Mouse (Mus musculus): ENCODE measurements around the gene Pdcd11. TPM values are rescaled to one million over a fixed set of nuclear protein-coding genes. Genes with fewer than 3 reads are reported as not detected.
A peak's percentile ranks its signal among the peaks of the same experiment; 100 is the strongest.

Gene Pdcd11
- total RNA-seq, 1 experiment, result 117 TPM

- Histone ChIP-seq H3K9ac (ENCODE audit: insufficient read depth, low read depth, low read length, poor library complexity, severe bottlenecking) (no peak overlapping the region), H3K36me3 (ENCODE audit: control insufficient read depth, insufficient read depth, low read length, poor library complexity, severe bottlenecking) (no peaks in the 10 kb centered on the region), H3K4me1 (ENCODE audit: control insufficient read depth in 2 of 2, insufficient read depth in 2 of 2, low read length in 2 of 2, poor library complexity in 1 of 2) (peaks cover 0 to 7% of the 10 kb centered on the region in 2 experiments; a peak in 2 of 4 replicates), H3K4me3 (ENCODE audit: insufficient read depth in 1 of 2, low read depth in 1 of 2, low read length in 2 of 2, poor library complexity in 1 of 2, severe bottlenecking in 1 of 2) (0 out of 4 replicates have a peak overlapping the region, but pooled peaks of 1 of the 2 experiments have one; percentile 30), H3K27ac (ENCODE audit: insufficient read depth, low read depth, low read length, poor library complexity, severe bottlenecking) (no peak overlapping the region), H3K9me3 (ENCODE audit: control insufficient read depth, insufficient read depth, low read depth, low read length) (no peaks in the 10 kb centered on the region)
- DNase-seq (ENCODE audit: low read depth, low spot score), result no peak
- in situ Hi-C loops (cut with MboI; ENCODE audit: low sequenced_read_pairs in 2 of 2, unreplicated experiment in 2 of 2), result loop anchor here in 1 of 2 experiments (5.0 kb wide), 1 partner anchor 41 kb away; no protein-coding TSS in a partner anchor
- no peak for TF ChIP-seq MAFK (IDR thresholded peaks at IDR 0.05; ENCODE audit: insufficient read depth, low read depth, low read length)
- TF ChIP-seq HCFC1 (IDR thresholded peaks at IDR 0.05; ENCODE audit: borderline replicate concordance, insufficient read depth, low read length), result no peak
- peak; percentile 57; the same call in 1 of the 2 replicates for TF ChIP-seq ZC3H11A (IDR thresholded peaks at IDR 0.05; ENCODE audit: borderline replicate concordance, low read depth, low read length)
- TF ChIP-seq CHD2 (IDR thresholded peaks at IDR 0.05; ENCODE audit: low read depth, low read length), result no peak
- no peak for TF ChIP-seq ZNF384 (IDR thresholded peaks at IDR 0.05; ENCODE audit: low read depth, low read length)
These were observed 77.7 kb downstream of the Pdcd11 start for GRCm38 (mm10) chr19:47168223-47168622.

DNA sequence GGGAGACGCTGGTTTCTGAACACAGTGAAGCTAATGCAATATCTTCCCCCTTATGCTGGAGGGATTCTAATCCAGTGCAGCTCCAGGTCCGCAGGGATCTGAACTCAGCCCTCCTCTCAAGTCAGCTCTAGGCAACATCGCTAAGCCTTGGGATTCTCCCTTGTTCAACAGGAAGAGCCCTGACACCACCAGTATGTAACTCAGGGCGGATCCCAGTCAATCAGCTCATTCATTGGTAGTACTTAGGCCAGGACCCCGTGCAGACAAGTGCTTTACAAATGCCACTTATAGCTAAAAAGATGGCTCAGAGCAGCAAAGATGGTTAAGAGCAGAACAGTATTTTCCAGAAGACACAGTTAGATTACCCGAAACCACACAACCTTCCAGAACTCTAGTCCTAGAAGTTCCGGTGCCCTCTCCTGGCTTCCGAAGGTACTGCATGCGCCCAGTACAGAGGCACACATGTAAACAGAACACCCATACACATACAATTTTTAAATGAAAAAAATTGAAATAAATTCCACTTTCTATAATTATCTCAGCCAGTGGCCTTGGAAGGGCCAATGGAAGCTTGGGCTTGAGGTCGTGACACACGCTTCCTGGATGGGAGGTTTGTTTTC lies 78.3 kb downstream of the Pdcd11 start:
- Histone ChIP-seq H3K36me3 (ENCODE audit: control insufficient read depth, insufficient read depth, low read length, poor library complexity, severe bottlenecking) (no peaks in the 10 kb centered on the region), H3K9ac (ENCODE audit: insufficient read depth, low read depth, low read length, poor library complexity, severe bottlenecking) (no peak overlapping the region), H3K4me3 (ENCODE audit: insufficient read depth in 1 of 2, low read depth in 1 of 2, low read length in 2 of 2, poor library complexity in 1 of 2, severe bottlenecking in 1 of 2) (0 out of 4 replicates have a peak overlapping the region, but pooled peaks of 1 of the 2 experiments have one; percentile 30), H3K9me3 (ENCODE audit: control insufficient read depth, insufficient read depth, low read depth, low read length) (no peaks in the 10 kb centered on the region), H3K4me1 (ENCODE audit: control insufficient read depth in 2 of 2, insufficient read depth in 2 of 2, low read length in 2 of 2, poor library complexity in 1 of 2) (peaks cover 0 to 9% of the 10 kb centered on the region in 2 experiments; a peak in 2 of 4 replicates), H3K27ac (ENCODE audit: insufficient read depth, low read depth, low read length, poor library complexity, severe bottlenecking) (no peak overlapping the region)
- DNase-seq (ENCODE audit: low read depth, low spot score), result peak; percentile 83
- no peak for TF ChIP-seq CHD2 (IDR thresholded peaks at IDR 0.05; ENCODE audit: low read depth, low read length)
- no peak for TF ChIP-seq ZNF384 (IDR thresholded peaks at IDR 0.05; ENCODE audit: low read depth, low read length)
- TF ChIP-seq MAFK (IDR thresholded peaks at IDR 0.05; ENCODE audit: insufficient read depth, low read depth, low read length), result no peak
- peak; percentile 33; the same call in 1 of the 2 replicates for TF ChIP-seq ZC3H11A (IDR thresholded peaks at IDR 0.05; ENCODE audit: borderline replicate concordance, low read depth, low read length)
- no peak for TF ChIP-seq HCFC1 (IDR thresholded peaks at IDR 0.05; ENCODE audit: borderline replicate concordance, insufficient read depth, low read length)
- in situ Hi-C loops (cut with MboI; ENCODE audit: low sequenced_read_pairs in 2 of 2, unreplicated experiment in 2 of 2), result loop anchor here in 1 of 2 experiments (5.0 kb wide), 1 partner anchor 42 kb away; no protein-coding TSS in a partner anchor

GRCm38 (mm10) chr19:47174515-47174914 lies 83.9 kb downstream of the Pdcd11 start:
- DNase-seq (ENCODE audit: low read depth, low spot score), result no peak
- Histone ChIP-seq H3K36me3 (ENCODE audit: control insufficient read depth, insufficient read depth, low read length, poor library complexity, severe bottlenecking) (no peaks in the 10 kb centered on the region), H3K9ac (ENCODE audit: insufficient read depth, low read depth, low read length, poor library complexity, severe bottlenecking) (no peak overlapping the region), H3K9me3 (ENCODE audit: control insufficient read depth, insufficient read depth, low read depth, low read length) (no peaks in the 10 kb centered on the region), H3K27ac (ENCODE audit: insufficient read depth, low read depth, low read length, poor library complexity, severe bottlenecking) (no peak overlapping the region; the same call in 1 of the 2 replicates), H3K4me1 (ENCODE audit: control insufficient read depth in 2 of 2, insufficient read depth in 2 of 2, low read length in 2 of 2, poor library complexity in 1 of 2) (peaks cover 0 to 12% of the 10 kb centered on the region in 2 experiments; a peak in 2 of 4 replicates), H3K4me3 (ENCODE audit: insufficient read depth in 1 of 2, low read depth in 1 of 2, low read length in 2 of 2, poor library complexity in 1 of 2, severe bottlenecking in 1 of 2) (no peak overlapping the region)
- in situ Hi-C loops (cut with MboI; ENCODE audit: low sequenced_read_pairs in 2 of 2, unreplicated experiment in 2 of 2), result no loop called here
- TF ChIP-seq HCFC1 (IDR thresholded peaks at IDR 0.05; ENCODE audit: borderline replicate concordance, insufficient read depth, low read length) (no peak), MAFK (IDR thresholded peaks at IDR 0.05; ENCODE audit: insufficient read depth, low read depth, low read length) (no peak), ZC3H11A (IDR thresholded peaks at IDR 0.05; ENCODE audit: borderline replicate concordance, low read depth, low read length) (no peak), ZNF384 (IDR thresholded peaks at IDR 0.05; ENCODE audit: low read depth, low read length) (no peak), CHD2 (IDR thresholded peaks at IDR 0.05; ENCODE audit: low read depth, low read length) (no peak)

DNA sequence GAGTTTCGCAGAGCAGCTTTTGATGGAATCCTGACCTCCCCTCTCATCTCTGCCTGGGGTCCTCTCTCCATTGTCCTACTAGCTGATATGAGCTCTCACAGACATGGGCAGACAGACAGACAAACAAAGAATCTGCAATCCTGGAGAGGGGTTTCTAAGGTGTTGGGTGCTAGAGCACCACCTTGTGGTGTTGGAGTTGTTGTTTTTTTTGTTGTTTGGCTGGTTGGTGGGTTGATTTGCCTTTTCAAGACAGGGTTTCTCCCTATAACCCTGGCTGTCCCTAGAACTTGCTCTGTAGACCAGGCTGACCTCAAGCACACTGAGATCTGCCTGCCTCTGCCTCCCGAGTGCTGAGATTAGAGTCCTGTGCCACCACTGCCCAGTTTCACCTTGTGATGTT lies 84.9 kb downstream of the Pdcd11 start:
- in situ Hi-C loops (cut with MboI; ENCODE audit: low sequenced_read_pairs in 2 of 2, unreplicated experiment in 2 of 2), result no loop called here
- peaks cover 0 to 12% of the 10 kb centered on the region in 2 experiments; a peak in 2 of 4 replicates for H3K4me1 ChIP-seq (ENCODE audit: control insufficient read depth in 2 of 2, insufficient read depth in 2 of 2, low read length in 2 of 2, poor library complexity in 1 of 2)
- peak overlapping the region; percentile 42; the same call in 1 of the 2 replicates for H3K9ac ChIP-seq (ENCODE audit: insufficient read depth, low read depth, low read length, poor library complexity, severe bottlenecking)
- 0 out of 2 replicates have a peak overlapping the region, but pooled peaks have one; percentile 8 for H3K27ac ChIP-seq (ENCODE audit: insufficient read depth, low read depth, low read length, poor library complexity, severe bottlenecking)
- no peaks in the 10 kb centered on the region for H3K36me3 ChIP-seq (ENCODE audit: control insufficient read depth, insufficient read depth, low read length, poor library complexity, severe bottlenecking)
- H3K4me3 ChIP-seq (ENCODE audit: insufficient read depth in 1 of 2, low read depth in 1 of 2, low read length in 2 of 2, poor library complexity in 1 of 2, severe bottlenecking in 1 of 2), result no peak overlapping the region
- TF ChIP-seq HCFC1 (IDR thresholded peaks at IDR 0.05; ENCODE audit: borderline replicate concordance, insufficient read depth, low read length) (no peak), ZNF384 (IDR thresholded peaks at IDR 0.05; ENCODE audit: low read depth, low read length) (0 out of 2 replicates have a peak, but pooled peaks have one; percentile 42), CHD2 (IDR thresholded peaks at IDR 0.05; ENCODE audit: low read depth, low read length) (no peak)
- DNase-seq (ENCODE audit: low read depth, low spot score), result no peak
- no peaks in the 10 kb centered on the region for H3K9me3 ChIP-seq (ENCODE audit: control insufficient read depth, insufficient read depth, low read depth, low read length)
